Mouse (Mus musculus) myocyte (in vitro differentiated cells): ENCODE results near the gene Ucp3.

Source experiments
- CEBPB ChIP-seq: IDR thresholded peaks from 2 replicates; pipeline ENCODE4 v1.6.1; 2011; ENCODE audit warnings: mild to moderate bottlenecking, moderate library complexity; ENCODE audit not compliant: poor library complexity, insufficient read depth, severe bottlenecking
- E2F4 ChIP-seq: IDR thresholded peaks from one replicate; pipeline ENCODE4 v1.6.1; 2011; ENCODE audit warnings: mild to moderate bottlenecking, control low read depth, moderate library complexity; ENCODE audit not compliant: insufficient read depth
- MAX ChIP-seq: IDR thresholded peaks from one replicate; pipeline ENCODE4 v1.6.1; 2011; ENCODE audit warnings: low read depth, mild to moderate bottlenecking, control low read depth
- MYOD1 ChIP-seq, 3 experiments: IDR thresholded peaks; one replicate each; pipeline ENCODE4 v1.6.1; 2011; ENCODE audit warnings: control low read depth in 2 of 3, low read depth in 2 of 3, mild to moderate bottlenecking in 2 of 3, moderate library complexity in 1 of 3; ENCODE audit not compliant: insufficient read length in 2 of 3, control insufficient read depth in 1 of 3
- POLR2A ChIP-seq: IDR thresholded peaks from one replicate; pipeline ENCODE4 v1.6.1; 2011; ENCODE audit warnings: low read depth, mild to moderate bottlenecking, control low read depth, moderate library complexity; ENCODE audit not compliant: insufficient read length
- POLR2AphosphoS2 ChIP-seq: IDR thresholded peaks from one replicate; pipeline ENCODE4 v1.6.1; 2011; ENCODE audit warnings: low read depth, control low read depth; ENCODE audit not compliant: insufficient read length
- TCF12 ChIP-seq: IDR thresholded peaks from one replicate; pipeline ENCODE4 v1.6.1; 2011; ENCODE audit warnings: mild to moderate bottlenecking, control low read depth; ENCODE audit not compliant: poor library complexity, insufficient read depth, severe bottlenecking
- USF1 ChIP-seq: IDR thresholded peaks from one replicate; pipeline ENCODE4 v1.6.1; 2011; ENCODE audit warnings: low read depth, mild to moderate bottlenecking, control low read depth, moderate library complexity

DNA sequence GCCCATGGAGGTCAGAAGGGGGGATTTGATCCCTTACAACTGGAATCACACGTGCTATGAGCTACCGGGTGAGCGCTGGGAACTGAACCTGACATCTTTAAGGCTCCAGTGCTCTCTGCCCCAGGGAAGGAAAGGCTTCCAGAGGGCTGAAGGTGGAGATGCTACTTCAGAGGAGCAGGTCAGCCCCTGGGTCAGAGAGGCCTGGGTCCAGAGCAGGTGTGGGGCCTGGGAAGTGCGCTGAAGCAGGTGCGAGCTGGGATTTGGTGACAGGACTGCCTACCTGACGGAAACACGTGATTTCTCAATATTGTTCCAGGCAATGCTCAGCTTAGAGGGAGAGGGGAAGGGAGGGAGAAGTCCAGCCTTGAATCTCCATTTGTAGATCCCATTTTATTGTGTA lies 8.5 kb upstream of the Ucp3 start:
- TF ChIP-seq POLR2A (no peak), E2F4 (no peak), TCF12 (no peak), MYOD1 (IDR thresholded peaks at IDR 0.05; ENCODE audit: control insufficient read depth in 1 of 3, insufficient read length in 2 of 3, low read depth in 2 of 3) (no peak), MAX (no peak), CEBPB (no peak), POLR2AphosphoS2 (no peak), USF1 (no peak)
